Mouse (Mus musculus) liver, embryonic 14.5 days (tissue): ENCODE measurements around the gene Gm28038.

Experiments used
- CTCF ChIP-seq: IDR thresholded peaks from 2 replicates; pipeline ENCODE4 v1.5.1; 2016; ENCODE audit warnings: antibody characterized with exemption, low read depth, control low read depth
- EP300 ChIP-seq: IDR thresholded peaks from 2 replicates; pipeline ENCODE4 v1.6.1; 2016; ENCODE audit warnings: antibody characterized with exemption, low read depth

DNA sequence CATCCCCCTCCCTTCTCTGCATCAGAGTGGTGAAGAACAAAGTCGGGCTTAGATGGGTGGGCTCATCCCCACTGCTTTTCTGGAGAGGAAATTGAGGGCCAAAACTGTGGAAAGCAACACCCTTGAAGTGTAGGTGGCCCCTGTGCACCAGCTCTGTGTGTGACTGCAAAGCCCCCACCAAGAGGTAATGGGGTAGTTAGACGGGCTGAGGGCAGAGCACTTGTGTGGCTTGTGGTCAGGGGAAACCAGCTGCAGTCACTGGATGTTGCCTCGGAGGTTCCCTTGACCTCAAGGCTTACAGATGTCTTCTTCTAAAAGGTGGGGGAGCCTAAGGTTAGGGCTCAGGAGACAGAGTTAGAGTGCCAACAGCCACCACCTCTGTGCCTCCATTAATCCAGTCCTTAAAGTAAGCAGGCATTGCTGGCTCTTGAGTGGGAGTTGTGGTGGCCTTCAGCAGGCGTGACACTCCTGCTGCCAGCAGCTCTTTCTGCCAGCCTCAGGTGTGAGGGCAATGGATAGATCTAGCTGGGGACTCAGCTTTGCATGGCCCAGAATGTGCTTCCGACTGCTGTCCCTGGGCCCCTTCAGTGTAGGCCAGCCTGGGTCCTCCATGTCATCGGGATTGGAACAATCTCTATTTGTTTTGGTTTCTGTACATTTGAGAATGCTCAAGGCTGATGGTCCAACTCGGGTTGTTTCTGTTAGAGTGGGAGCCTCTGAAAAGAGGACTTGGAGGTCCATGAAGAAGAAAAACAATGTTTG is 23.0 kb upstream of the Gm28038 start:
- TF ChIP-seq EP300 (no peak), CTCF (no peak)
